Mouse (Mus musculus): ENCODE results near the gene Plekha8. TPM values are rescaled to one million over a fixed set of nuclear protein-coding genes. Genes with fewer than 3 reads are reported as not detected.

Gene Plekha8
- polyA plus RNA-seq, 1 experiment from 2014 or later, result 21.8 TPM

Other genes starting within 250 kb of the Plekha8 start
- gene Wipf3, start 165.5 kb upstream of the Plekha8 start, polyA plus RNA-seq (2016; fragmentation: Nextera tagmentation; extraction: Ambion mirVana), result 0.68 and 1.0 TPM in 2 replicates
- gene Scrn1, start 28.6 kb upstream of the Plekha8 start, polyA plus RNA-seq (2016; fragmentation: Nextera tagmentation; extraction: Ambion mirVana), result 2.6 and 7.8 TPM in 2 replicates
- gene Fkbp14, start 2.2 kb downstream of the Plekha8 start, polyA plus RNA-seq (2016; fragmentation: Nextera tagmentation; extraction: Ambion mirVana), result 8.7 and 14.2 TPM in 2 replicates
- 2.5 and 5.2 TPM in 2 replicates for gene Mturn, start 86.5 kb downstream of the Plekha8 start, polyA plus RNA-seq (2016; fragmentation: Nextera tagmentation; extraction: Ambion mirVana)
- 2.0 and 2.3 TPM in 2 replicates for gene Znrf2, start 221.8 kb downstream of the Plekha8 start, polyA plus RNA-seq (2016; fragmentation: Nextera tagmentation; extraction: Ambion mirVana)